Mouse (Mus musculus) cerebellum, adult 2 months (tissue): ENCODE measurements around the gene Dab2. TPM values are rescaled to one million over a fixed set of nuclear protein-coding genes. Genes with fewer than 3 reads are reported as not detected.

Source experiments
- DNase-seq, 2 experiments: peaks; one replicate each; pipeline ENCODE4 v3.0.0; 2021
- H3K27ac ChIP-seq: fragments of 200-500 bp; 2 replicates; pipeline ENCODE4 v1.5.1; 2012; ENCODE audit warnings: low read length, control low read depth, inconsistent platforms; ENCODE audit not compliant: insufficient read depth
- H3K27me3 ChIP-seq: fragments of 200-500 bp; 2 replicates; pipeline ENCODE4 v1.6.1; 2012; ENCODE audit warnings: inconsistent platforms, mild to moderate bottlenecking, low read length, moderate library complexity; ENCODE audit not compliant: control insufficient read depth, insufficient read depth
- H3K4me1 ChIP-seq: fragments of 200-500 bp; 2 replicates; pipeline ENCODE4 v1.6.1; 2011; ENCODE audit warnings: low read length; ENCODE audit not compliant: control insufficient read depth, insufficient read depth
- H3K4me3 ChIP-seq: fragments of 200-500 bp; replicated peaks from 2 replicates; pipeline ENCODE3; 2011; ENCODE audit warnings: mild to moderate bottlenecking, low read depth, low read length, control low read depth; ENCODE audit not compliant: insufficient read depth
- CTCF ChIP-seq: fragments of 200-500 bp; IDR thresholded peaks from 2 replicates; pipeline ENCODE4 v1.5.1; 2011; ENCODE audit warnings: low read depth, mild to moderate bottlenecking, control low read depth, low read length, moderate library complexity, borderline replicate concordance; ENCODE audit not compliant: insufficient read depth
- POLR2A ChIP-seq: fragments of 200-500 bp; IDR thresholded peaks from 2 replicates; pipeline ENCODE4 v1.6.1; 2011; ENCODE audit warnings: low read length, control low read depth, borderline replicate concordance; ENCODE audit not compliant: insufficient read depth
- WGBS: fragments of 180-500 bp; shearing (Covaris S2); methylation state at CpG from one replicate; pipeline ENCODE4 v1.1.7; 2018; 5-methylcytosine and 5-hydroxymethylcytosine counted together
- polyA plus RNA-seq: library from polyadenylated mRNA; depleted of rRNA; stranded (reverse); fragments of >200 nt; gene quantifications from 2 replicates; pipeline ENCODE4 v1.2.3, GENCODE M21; 2012

The Dab2 gene
- polyA plus RNA-seq, 1 experiment, result 8.2 TPM

DNA sequence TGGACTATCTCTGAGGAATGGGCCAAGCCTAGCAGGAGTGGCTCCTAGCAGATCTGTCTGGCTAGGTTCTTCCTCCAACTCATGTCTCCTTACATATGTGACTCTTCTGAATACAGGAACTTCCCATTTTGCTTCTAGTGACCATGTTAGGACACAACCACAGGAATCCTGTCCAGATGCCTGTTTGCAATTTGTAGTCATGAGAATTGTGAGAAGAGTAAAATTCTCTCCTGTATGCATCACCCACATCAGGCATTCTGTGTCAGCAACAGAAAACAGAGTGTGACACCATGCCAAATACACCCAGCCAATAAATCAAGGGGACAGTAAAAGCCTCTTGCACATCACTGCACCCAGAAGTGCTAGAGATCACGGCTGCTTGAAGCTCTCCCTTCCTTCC, 146.6 kb downstream of the Dab2 start:
- Histone ChIP-seq H3K4me1 (no peaks in the 10 kb centered on the region), H3K27me3 (no peaks in the 10 kb centered on the region), H3K27ac (no peak overlapping the region), H3K4me3 (no peak overlapping the region)
- 20% methylated on average over 1 of the region's 1 CpGs for WGBS
- no peak for TF ChIP-seq CTCF
- TF ChIP-seq POLR2A, result no peak
- no peak for DNase-seq

DNA sequence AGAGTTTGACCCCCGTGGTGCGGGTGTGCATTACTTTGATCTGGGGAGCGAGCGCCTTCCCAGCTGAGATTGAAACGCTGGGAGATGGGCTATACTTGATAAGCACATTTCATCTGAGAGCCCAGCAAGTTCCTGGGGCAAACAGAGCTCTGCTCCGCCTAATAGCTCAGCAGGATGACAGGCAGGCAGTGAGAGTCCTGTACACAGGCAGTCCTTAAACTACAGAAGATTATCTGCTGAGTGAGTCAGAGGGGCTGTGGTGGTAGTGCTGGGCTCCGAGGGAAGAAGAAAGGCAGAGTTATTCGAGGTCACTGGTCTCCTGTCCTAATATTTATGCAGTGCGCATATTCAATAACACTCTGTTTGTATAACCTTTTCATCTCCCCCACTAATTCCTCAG, 149.3 kb downstream of the Dab2 start:
- 27% methylated on average over 9 of the region's 9 CpGs for WGBS
- H3K27ac ChIP-seq, result no peak overlapping the region
- no peaks in the 10 kb centered on the region for H3K4me1 ChIP-seq
- no peak overlapping the region for H3K4me3 ChIP-seq
- TF ChIP-seq CTCF (no peak), POLR2A (no peak)
- no peaks in the 10 kb centered on the region for H3K27me3 ChIP-seq
- no peak for DNase-seq

DNA sequence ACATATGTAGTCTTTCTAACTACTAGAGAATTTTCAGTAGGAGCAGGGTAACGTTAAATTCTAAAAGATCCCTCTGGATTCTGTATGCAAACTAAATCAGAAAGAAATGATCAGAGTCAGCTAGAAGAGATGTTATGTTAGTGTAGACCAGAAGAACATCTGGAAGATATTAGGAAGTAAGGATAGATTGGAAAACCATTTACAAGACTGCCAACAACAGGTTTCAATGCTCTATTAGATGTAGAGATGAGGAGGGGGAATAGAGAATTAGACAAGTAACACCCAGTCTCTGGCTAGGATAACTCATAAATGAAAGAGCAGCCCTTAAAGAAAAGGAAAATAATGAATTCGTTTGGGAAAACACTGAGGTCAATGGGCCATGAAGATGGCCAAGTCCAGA, 154.9 kb downstream of the Dab2 start:
- TF ChIP-seq CTCF (no peak), POLR2A (no peak)
- 74% methylated on average over 2 of the region's 2 CpGs for WGBS
- no peaks in the 10 kb centered on the region for H3K4me1 ChIP-seq
- H3K4me3 ChIP-seq, result no peak overlapping the region
- no peak overlapping the region for H3K27ac ChIP-seq
- no peak for DNase-seq
- no peaks in the 10 kb centered on the region for H3K27me3 ChIP-seq

DNA sequence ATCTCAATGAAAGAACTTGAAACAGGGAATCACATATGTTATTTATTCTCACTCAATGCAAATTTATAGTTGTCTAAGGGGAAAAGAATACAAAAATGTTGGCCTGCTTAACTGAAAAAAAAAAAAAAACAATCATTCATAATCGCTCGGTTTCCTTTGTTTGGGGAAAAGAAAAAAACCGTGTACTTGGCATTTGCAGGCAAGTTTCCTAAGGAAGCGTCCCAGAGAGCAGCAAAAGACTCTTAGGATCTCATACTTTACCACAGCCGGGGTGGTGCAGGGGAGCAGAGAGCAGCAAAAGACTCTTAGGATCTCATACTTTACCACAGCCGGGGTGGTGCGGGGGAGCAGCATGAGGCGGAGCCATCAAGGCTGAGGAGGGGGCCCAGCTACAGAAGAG, 161.8 kb downstream of the Dab2 start:
- no peak for TF ChIP-seq POLR2A
- no peak for TF ChIP-seq CTCF
- DNase-seq, result no peak
- no peaks in the 10 kb centered on the region for H3K27me3 ChIP-seq
- H3K27ac ChIP-seq, result no peak overlapping the region
- H3K4me1 ChIP-seq, result no peaks in the 10 kb centered on the region
- 61% methylated on average over 8 of the region's 8 CpGs for WGBS
- H3K4me3 ChIP-seq, result no peak overlapping the region

DNA sequence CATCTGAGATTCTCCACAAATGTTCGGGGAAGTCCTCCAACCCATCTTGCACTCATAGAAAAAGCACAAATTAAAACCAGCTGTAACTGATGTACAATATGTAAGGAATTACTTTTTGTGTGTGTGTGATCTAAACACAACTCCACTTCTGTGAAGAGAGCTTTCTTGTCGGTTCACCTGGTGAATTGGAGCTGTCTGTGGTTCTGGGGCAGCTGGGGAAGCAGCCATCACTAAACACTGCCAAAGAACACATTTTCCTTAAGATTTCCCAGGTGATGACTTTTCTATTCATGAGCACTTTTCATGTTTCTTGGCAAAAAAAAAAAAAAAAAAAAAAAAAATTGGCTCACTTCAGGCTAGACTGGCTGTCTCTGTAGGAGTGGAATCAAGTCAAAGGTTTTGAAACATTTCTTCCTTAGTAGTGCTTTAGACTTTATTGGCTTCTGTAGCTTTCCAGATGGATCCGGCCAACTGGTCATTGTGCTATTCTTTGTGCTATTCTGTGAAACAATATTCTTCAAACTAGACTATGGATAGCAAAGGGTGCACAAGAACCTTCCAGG, 163.9 kb downstream of the Dab2 start:
- no peak overlapping the region for H3K4me3 ChIP-seq
- no peaks in the 10 kb centered on the region for H3K27me3 ChIP-seq
- DNase-seq, result no peak
- no peak overlapping the region for H3K27ac ChIP-seq
- 71% methylated on average over 3 of the region's 3 CpGs for WGBS
- TF ChIP-seq POLR2A, result no peak
- no peak for TF ChIP-seq CTCF
- no peaks in the 10 kb centered on the region for H3K4me1 ChIP-seq

DNA sequence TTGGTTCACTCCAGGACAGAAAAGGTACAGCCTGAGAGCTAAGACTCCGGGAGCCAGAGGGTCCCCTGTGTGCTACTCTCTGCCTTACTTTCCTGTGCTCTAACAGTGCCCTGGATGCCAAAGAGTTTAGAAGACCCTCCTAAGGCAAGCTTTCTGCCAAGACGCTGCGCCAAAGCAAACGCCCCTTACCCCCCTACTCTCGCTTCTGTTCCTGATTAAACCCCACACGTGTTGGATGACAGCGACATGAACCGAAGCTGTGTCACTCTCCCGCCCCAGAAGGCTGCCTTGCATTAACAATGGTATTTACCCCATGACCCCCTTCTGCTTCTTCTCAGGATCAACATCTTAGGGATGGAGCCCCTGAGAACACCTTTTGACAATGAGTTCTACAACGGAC, 167.4 kb downstream of the Dab2 start:
- Histone ChIP-seq H3K27ac (no peak overlapping the region), H3K4me1 (no peaks in the 10 kb centered on the region), H3K27me3 (no peaks in the 10 kb centered on the region), H3K4me3 (no peak overlapping the region)
- 52% methylated on average over 10 of the region's 10 CpGs for WGBS
- TF ChIP-seq POLR2A, result no peak
- TF ChIP-seq CTCF, result no peak
- no peak for DNase-seq

DNA sequence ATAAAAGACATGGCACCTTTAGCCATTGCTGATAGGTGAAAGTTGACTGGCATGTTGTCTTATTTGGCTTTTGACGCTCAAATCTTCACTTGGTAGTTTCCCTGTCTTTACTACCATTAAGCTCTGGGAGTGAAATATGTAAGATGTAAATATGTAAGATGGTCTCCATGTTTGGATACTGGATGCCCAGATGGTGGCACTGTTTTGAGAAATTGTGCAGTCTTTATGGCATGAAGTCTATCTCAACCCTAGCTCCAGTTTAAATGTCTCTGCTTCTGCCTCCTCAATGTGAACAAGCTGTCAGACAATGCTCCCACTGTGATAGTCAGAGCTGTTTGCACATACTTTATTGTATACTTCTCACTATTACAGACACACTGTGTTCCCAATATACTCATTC, 169.3 kb downstream of the Dab2 start:
- H3K4me1 ChIP-seq, result no peaks in the 10 kb centered on the region
- DNase-seq, result no peak
- WGBS, result 98% methylated on average over 1 of the region's 1 CpGs
- H3K27ac ChIP-seq, result no peak overlapping the region
- no peak overlapping the region for H3K4me3 ChIP-seq
- TF ChIP-seq CTCF, result no peak
- no peak for TF ChIP-seq POLR2A
- H3K27me3 ChIP-seq, result no peaks in the 10 kb centered on the region

DNA sequence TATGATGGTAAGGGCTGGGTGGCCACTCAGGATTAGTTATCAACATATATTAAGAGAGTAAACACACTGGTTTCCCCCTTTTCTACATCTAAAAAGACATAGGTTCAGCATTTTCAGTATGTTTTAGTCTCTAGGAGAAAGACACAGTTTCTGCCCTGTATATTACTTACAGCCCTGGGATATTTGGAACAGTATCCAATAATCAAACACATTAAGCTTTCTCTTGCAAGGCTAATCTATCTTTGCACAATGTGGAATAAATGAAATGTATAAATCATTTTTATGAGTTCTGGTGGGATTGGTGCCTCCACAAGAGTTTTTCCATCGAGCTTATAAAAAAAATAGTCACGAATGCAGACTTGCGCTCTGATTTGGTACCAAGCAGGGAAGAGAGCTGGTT, 169.8 kb downstream of the Dab2 start:
- 94% methylated on average over 3 of the region's 3 CpGs for WGBS
- no peak for TF ChIP-seq POLR2A
- no peak for TF ChIP-seq CTCF

More for the DNA sequence above, 169.8 kb downstream of the Dab2 start:
- Histone ChIP-seq H3K27me3 (no peaks in the 10 kb centered on the region), H3K27ac (no peak overlapping the region), H3K4me1 (no peaks in the 10 kb centered on the region), H3K4me3 (no peak overlapping the region)
- no peak for DNase-seq
